Mouse (Mus musculus): ENCODE measurements around the gene Eif2d. TPM values are rescaled to one million over a fixed set of nuclear protein-coding genes. Genes with fewer than 3 reads are reported as not detected.

Eif2d gene
- polyA plus RNA-seq, 1 experiment = 53.8 TPM

DNA sequence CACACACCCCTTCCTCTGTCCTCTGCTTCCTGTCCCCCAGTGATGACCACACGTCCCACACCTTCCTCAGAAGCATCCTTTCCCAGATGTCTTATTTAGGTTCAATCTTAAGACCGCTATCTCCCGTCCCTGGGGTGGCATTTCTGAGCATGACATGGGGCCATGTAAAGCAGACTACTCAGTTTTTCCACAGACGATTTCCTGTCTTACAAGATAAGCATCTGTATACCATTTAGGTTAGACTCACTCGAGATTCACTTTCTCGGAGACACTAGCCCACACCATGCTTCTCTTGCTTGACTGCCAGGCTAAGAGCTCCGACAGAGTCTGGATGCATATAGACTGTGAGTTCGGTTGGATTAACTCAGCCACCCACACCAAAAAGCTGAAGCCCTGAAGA lies 51.5 kb downstream of the Eif2d start:
- TF ChIP-seq CTCF (IDR thresholded peaks at IDR 0.05; ENCODE audit: borderline replicate concordance, insufficient read depth, low read depth, low read length) (no peak), POLR2A (IDR thresholded peaks at IDR 0.05; ENCODE audit: borderline replicate concordance, insufficient read depth, low read length) (no peak)
- no peak overlapping the region for H3K27ac ChIP-seq (ENCODE audit: insufficient read depth, low read length)
- H3K4me3 ChIP-seq (replicated peaks; ENCODE audit: insufficient read depth, low read depth, low read length) = no peak overlapping the region
- H3K27me3 ChIP-seq (ENCODE audit: control insufficient read depth, insufficient read depth, low read length) = no peaks in the 10 kb centered on the region
- DNase-seq = no peak
- WGBS = 91% methylated on average over 8 of the region's 8 CpGs
- H3K4me1 ChIP-seq (ENCODE audit: control insufficient read depth, insufficient read depth, low read length) = peaks cover 4% of the 10 kb centered on the region; the same call in 1 of the 2 replicates

DNA sequence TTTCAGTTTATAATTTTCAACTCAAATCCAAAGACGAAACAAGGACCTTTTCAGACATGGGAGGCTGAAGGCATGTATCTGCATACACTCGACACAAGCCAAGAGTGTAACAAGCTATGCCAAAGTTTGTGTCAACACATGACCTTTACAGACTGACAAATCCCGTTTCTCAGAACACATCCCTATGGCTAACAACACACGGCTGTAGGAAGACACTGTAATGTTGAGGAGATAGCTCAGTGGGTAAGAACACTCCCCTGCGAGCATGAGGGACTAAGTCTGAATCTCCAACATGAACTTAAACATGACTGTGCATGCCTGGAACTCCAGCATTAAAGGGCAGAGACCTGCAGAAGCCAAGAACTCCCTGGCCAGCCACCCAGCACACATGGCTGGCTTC lies 53.4 kb downstream of the Eif2d start:
- no peak overlapping the region for H3K27ac ChIP-seq (ENCODE audit: insufficient read depth, low read length)
- DNase-seq = no peak
- 87% methylated on average over 5 of the region's 5 CpGs for WGBS
- TF ChIP-seq CTCF (IDR thresholded peaks at IDR 0.05; ENCODE audit: borderline replicate concordance, insufficient read depth, low read depth, low read length) (no peak), POLR2A (IDR thresholded peaks at IDR 0.05; ENCODE audit: borderline replicate concordance, insufficient read depth, low read length) (no peak)
- peaks cover 7% of the 10 kb centered on the region; the same call in 1 of the 2 replicates for H3K4me1 ChIP-seq (ENCODE audit: control insufficient read depth, insufficient read depth, low read length)
- H3K27me3 ChIP-seq (ENCODE audit: control insufficient read depth, insufficient read depth, low read length) = no peaks in the 10 kb centered on the region
- no peak overlapping the region for H3K4me3 ChIP-seq (replicated peaks; ENCODE audit: insufficient read depth, low read depth, low read length)

DNA sequence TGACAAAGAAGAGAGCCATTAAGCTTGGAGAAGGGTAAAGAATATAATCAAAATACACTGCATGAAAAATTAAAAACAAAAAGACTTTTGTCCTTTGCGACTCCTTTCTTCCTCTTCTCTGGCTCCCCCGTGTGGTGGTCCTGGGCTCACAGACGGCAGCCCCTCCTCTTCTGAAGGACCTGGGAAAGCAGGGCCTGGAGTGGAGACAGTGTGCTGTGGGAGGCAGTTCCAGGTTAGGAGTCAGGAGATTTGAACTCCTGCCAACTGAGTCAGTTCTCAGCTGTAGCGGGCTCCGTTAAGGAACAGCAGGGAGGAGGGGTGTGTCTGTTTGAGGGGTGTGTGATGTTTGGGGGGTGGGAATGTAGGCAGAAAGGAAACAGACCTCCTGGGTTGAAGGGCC lies 54.5 kb downstream of the Eif2d start:
- TF ChIP-seq POLR2A (IDR thresholded peaks at IDR 0.05; ENCODE audit: borderline replicate concordance, insufficient read depth, low read length) = no peak
- TF ChIP-seq CTCF (IDR thresholded peaks at IDR 0.05; ENCODE audit: borderline replicate concordance, insufficient read depth, low read depth, low read length) = peak; percentile 35; the same call in 1 of the 2 replicates
- peak in 1 of 2 experiments; percentile 24 for DNase-seq
- Histone ChIP-seq H3K4me1 (ENCODE audit: control insufficient read depth, insufficient read depth, low read length) (peaks cover 7% of the 10 kb centered on the region; the same call in 1 of the 2 replicates), H3K4me3 (replicated peaks; ENCODE audit: insufficient read depth, low read depth, low read length) (no peak overlapping the region), H3K27me3 (ENCODE audit: control insufficient read depth, insufficient read depth, low read length) (no peaks in the 10 kb centered on the region), H3K27ac (ENCODE audit: insufficient read depth, low read length) (no peak overlapping the region)
- 11% methylated on average over 5 of the region's 5 CpGs for WGBS

DNA sequence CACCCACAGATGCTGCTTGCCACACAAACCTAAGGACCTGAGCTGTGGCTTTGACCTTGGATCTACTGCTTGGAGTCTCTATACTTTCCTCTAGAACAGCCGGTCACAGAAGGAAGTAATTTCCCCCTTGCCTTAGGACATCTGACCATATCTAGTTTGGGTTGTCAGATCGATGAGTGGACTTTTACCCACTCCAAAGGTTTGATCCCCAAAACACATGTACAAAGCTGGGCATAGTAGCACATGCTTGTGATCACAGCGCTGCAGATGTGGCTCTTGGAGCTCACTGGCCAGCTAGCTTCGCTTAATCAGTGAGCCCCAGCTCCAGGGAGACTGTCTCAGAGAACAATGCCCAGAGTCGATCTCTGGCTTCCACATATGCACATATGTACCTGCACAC lies 55.1 kb downstream of the Eif2d start:
- Histone ChIP-seq H3K27ac (ENCODE audit: insufficient read depth, low read length) (no peak overlapping the region), H3K4me1 (ENCODE audit: control insufficient read depth, insufficient read depth, low read length) (peaks cover 7% of the 10 kb centered on the region; the same call in 1 of the 2 replicates), H3K4me3 (replicated peaks; ENCODE audit: insufficient read depth, low read depth, low read length) (no peak overlapping the region), H3K27me3 (ENCODE audit: control insufficient read depth, insufficient read depth, low read length) (no peaks in the 10 kb centered on the region)
- TF ChIP-seq POLR2A (IDR thresholded peaks at IDR 0.05; ENCODE audit: borderline replicate concordance, insufficient read depth, low read length) (no peak), CTCF (IDR thresholded peaks at IDR 0.05; ENCODE audit: borderline replicate concordance, insufficient read depth, low read depth, low read length) (no peak)
- DNase-seq = no peak
- 95% methylated on average over 5 of the region's 5 CpGs for WGBS

DNA sequence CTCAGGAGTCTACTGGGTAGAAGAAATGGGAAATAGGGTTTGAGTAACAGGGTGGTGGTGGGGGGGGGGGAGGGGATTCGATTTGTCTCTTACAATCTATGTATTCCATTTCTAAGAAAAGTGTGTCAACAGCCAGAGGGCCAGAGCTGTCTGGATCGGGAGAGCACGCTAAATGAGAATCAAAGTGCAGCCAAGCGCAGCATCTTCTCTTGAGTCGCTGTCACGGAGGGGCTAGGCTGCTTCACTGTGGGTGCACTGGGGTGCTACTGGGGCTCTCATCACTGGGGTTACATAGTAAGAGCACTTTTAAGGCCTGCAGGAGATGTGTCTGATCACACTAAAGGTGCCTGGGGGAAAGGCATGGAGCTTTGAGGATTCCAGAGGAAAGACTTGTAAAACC lies 55.8 kb downstream of the Eif2d start:
- no peak for DNase-seq
- 91% methylated on average over 6 of the region's 6 CpGs for WGBS
- H3K4me1 ChIP-seq (ENCODE audit: control insufficient read depth, insufficient read depth, low read length) = peaks cover 7% of the 10 kb centered on the region; the same call in 1 of the 2 replicates
- H3K27ac ChIP-seq (ENCODE audit: insufficient read depth, low read length) = no peak overlapping the region
- no peak overlapping the region for H3K4me3 ChIP-seq (replicated peaks; ENCODE audit: insufficient read depth, low read depth, low read length)
- H3K27me3 ChIP-seq (ENCODE audit: control insufficient read depth, insufficient read depth, low read length) = no peaks in the 10 kb centered on the region
- TF ChIP-seq POLR2A (IDR thresholded peaks at IDR 0.05; ENCODE audit: borderline replicate concordance, insufficient read depth, low read length) = no peak
- TF ChIP-seq CTCF (IDR thresholded peaks at IDR 0.05; ENCODE audit: borderline replicate concordance, insufficient read depth, low read depth, low read length) = no peak

DNA sequence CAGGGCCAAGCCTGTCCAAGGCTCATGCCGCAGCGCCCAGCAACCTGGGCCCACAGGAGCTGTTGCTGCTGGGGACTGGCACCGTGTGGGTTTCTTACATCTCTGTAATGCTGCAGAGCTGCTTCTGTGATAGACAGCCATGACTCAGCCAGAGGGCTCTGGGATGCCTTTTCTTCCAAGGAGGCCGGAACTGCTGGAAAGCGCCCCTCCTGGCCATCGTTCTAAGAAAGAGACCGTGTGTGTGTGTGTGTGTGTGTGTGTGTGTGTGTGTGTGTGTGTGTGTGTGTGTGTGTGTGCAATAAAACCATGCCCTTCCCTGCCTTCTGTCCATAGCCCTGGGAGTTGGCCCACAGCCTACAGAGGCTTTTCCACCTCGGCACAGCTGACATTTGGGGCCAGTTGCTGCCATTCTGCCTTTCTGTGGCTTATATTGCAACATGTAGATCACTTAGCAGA lies 57.0 kb downstream of the Eif2d start:
- no peaks in the 10 kb centered on the region for H3K27me3 ChIP-seq (ENCODE audit: control insufficient read depth, insufficient read depth, low read length)
- no peak for TF ChIP-seq POLR2A (IDR thresholded peaks at IDR 0.05; ENCODE audit: borderline replicate concordance, insufficient read depth, low read length)
- no peak for TF ChIP-seq CTCF (IDR thresholded peaks at IDR 0.05; ENCODE audit: borderline replicate concordance, insufficient read depth, low read depth, low read length)
- DNase-seq = peak; percentile 50
- WGBS = 21% methylated on average over 8 of the region's 8 CpGs
- H3K4me3 ChIP-seq (replicated peaks; ENCODE audit: insufficient read depth, low read depth, low read length) = no peak overlapping the region
- H3K4me1 ChIP-seq (ENCODE audit: control insufficient read depth, insufficient read depth, low read length) = peaks cover 7% of the 10 kb centered on the region; the same call in 1 of the 2 replicates
- no peak overlapping the region; the same call in 1 of the 2 replicates for H3K27ac ChIP-seq (ENCODE audit: insufficient read depth, low read length)

DNA sequence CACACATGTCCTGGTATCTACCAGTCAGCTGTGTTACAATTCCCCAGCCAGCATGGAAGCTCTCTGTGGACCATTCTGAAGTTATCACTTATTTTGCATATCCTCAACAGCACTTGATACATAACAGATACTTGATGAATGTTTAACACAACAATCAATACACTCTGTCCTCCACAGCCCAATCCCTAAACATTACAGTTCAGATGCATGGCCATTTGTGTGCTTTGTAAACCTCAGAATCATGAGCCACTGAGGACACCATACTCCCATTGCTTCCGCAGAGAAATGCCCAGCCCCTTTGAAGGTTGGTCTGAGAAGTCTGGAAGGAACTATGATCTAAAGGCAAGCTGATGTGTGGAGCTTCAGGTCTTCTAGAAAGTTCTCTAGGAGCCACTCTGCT lies 58.7 kb downstream of the Eif2d start:
- Histone ChIP-seq H3K4me1 (ENCODE audit: control insufficient read depth, insufficient read depth, low read length) (peaks cover 7% of the 10 kb centered on the region; the same call in 1 of the 2 replicates), H3K27me3 (ENCODE audit: control insufficient read depth, insufficient read depth, low read length) (no peaks in the 10 kb centered on the region), H3K4me3 (replicated peaks; ENCODE audit: insufficient read depth, low read depth, low read length) (no peak overlapping the region), H3K27ac (ENCODE audit: insufficient read depth, low read length) (no peak overlapping the region)
- TF ChIP-seq CTCF (IDR thresholded peaks at IDR 0.05; ENCODE audit: borderline replicate concordance, insufficient read depth, low read depth, low read length) = no peak
- TF ChIP-seq POLR2A (IDR thresholded peaks at IDR 0.05; ENCODE audit: borderline replicate concordance, insufficient read depth, low read length) = no peak
- no peak for DNase-seq
- WGBS = 93% methylated on average over 1 of the region's 1 CpGs

DNA sequence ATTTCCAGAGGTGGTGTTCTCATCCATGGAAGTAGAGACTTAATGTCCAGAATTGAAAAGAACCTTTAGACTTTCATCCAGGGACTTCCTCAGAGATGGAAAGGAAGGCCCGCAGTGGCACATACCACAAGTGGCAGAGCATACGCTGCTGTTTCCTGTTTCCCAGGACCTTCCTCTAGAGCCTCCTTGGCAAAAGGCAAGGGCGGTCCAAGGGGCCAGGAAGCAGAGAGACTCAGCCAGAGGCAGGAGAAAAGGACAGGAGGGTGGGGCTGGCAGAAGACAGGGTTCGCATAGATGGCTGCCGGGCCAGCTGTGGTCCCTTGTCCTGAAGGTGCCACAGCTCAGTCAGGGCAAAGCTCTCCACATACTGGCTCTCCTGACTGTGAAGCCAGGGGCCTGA lies 60.0 kb downstream of the Eif2d start:
- peaks cover 7% of the 10 kb centered on the region; the same call in 1 of the 2 replicates for H3K4me1 ChIP-seq (ENCODE audit: control insufficient read depth, insufficient read depth, low read length)
- H3K27ac ChIP-seq (ENCODE audit: insufficient read depth, low read length) = no peak overlapping the region
- H3K4me3 ChIP-seq (replicated peaks; ENCODE audit: insufficient read depth, low read depth, low read length) = no peak overlapping the region
- WGBS = 85% methylated on average over 5 of the region's 5 CpGs
- H3K27me3 ChIP-seq (ENCODE audit: control insufficient read depth, insufficient read depth, low read length) = no peaks in the 10 kb centered on the region
- no peak for TF ChIP-seq POLR2A (IDR thresholded peaks at IDR 0.05; ENCODE audit: borderline replicate concordance, insufficient read depth, low read length)
- no peak for TF ChIP-seq CTCF (IDR thresholded peaks at IDR 0.05; ENCODE audit: borderline replicate concordance, insufficient read depth, low read depth, low read length)
- DNase-seq = no peak
